Mouse (Mus musculus): Measurements from ENCODE around the gene Vmn2r92.
"Not testable (repeated sequence)": the region's sequence is repeated elsewhere in the genome, so short reads cannot be mapped to it uniquely, and the experiment has no call there.

Vmn2r92 gene

DNA sequence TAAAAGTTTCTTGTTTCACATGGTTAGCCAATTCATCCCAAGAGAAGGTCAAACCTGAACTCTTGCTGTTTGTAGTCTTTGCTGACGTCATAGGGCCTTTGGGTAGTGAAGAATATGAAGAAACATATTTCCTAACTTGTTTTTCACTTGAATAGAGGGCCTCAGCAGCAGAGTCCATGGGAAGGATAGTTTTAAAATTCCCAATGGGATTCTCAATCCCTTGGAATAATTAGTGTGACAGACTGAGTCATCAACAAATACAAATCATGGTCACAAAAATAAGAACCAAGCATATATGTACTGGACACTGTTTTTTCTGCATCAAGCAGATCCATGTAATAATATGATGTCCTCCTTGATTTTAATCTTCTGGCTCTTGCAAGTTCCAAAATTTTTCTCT, at the start of gene Vmn2r92:
Vmn2r92 (plus strand) TSS at position 301 of the 400 bp plus-strand sequence.
- not testable (repeated sequence) for DNase-seq (ENCODE audit: low spot score)

DNA sequence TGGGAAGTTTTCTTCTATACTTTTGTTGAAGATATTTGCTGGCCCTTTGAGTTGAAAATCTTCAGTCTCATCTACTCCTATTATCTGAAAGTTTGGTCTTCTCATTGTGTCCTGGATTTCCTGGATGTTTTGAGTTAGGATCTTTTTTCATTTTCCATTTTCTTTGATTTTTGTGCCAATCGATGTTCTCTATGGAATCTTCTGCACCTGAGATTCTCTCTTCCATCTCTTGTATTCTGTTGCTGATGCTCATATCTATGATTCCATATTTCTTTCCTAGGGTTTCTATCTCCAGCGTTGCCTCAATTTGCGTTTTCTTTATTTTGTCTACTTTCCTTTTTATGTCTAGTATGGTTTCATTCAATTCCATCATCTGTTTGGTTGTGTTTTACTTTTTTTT, 49.4 kb upstream of the Vmn2r92 start:
- DNase-seq (ENCODE audit: low spot score) = not testable (repeated sequence)

- DNase-seq (ENCODE audit: low spot score) = not testable (repeated sequence)
These were observed 9.5 kb downstream of the Vmn2r92 start for GRCm38 (mm10) chr17:18161194-18161593.

DNA sequence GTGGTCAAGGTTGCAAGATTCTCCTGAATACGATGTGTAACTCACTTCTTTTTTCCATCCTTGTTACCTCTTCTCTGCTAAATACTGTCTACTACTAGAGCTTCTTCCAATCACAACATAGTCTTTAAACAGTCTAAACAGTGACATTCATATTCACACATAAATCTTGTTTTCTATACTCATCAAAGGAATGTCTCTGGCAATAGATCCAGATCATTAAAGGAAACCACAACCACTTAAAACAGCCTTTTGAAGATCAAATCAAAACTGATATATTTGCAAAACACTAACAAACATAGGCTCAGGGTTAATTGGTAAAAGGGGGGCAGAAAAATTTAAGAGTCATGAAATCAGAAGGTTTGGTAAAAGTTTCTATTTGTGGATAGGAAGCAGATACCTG, 38.0 kb downstream of the Vmn2r92 start:
- DNase-seq (ENCODE audit: low spot score) = no peak

GRCm38 (mm10) chr17:18221300-18221699, 69.6 kb downstream of the Vmn2r92 start:
- no peak for DNase-seq (ENCODE audit: low spot score)

GRCm38 (mm10) chr17:18231996-18232395, 80.3 kb downstream of the Vmn2r92 start:
- no peak for DNase-seq (ENCODE audit: low spot score)

DNA sequence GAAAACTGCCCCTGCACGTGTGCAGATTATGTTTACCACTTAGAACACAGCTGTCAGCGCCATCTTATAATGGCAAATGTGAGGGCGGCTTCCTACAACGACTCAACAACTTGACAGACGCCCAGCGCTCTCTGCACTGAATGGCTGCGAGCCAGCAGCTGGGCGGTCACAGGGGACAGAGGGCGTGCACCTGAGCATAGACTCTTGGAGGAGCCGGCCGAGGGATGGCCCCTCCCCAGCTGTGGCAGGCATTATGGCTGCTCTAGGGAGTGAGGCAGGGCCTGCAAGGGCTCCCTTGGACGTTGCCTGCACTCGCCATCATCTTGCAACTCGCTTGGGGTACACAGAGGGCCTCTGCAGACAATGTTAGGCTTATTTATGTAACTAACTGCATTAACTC, 85.2 kb downstream of the Vmn2r92 start:
- DNase-seq (ENCODE audit: low spot score) = no peak

Measured in left cerebral cortex, adult 11 months (tissue).